Mouse (Mus musculus): ENCODE measurements around the gene Tpsg1. TPM values are rescaled to one million over a fixed set of nuclear protein-coding genes. Genes with fewer than 3 reads are reported as not detected.

The Tpsg1 gene
- 0.36 and 0.52 TPM in 2 replicates for polyA plus RNA-seq (2015; fragmentation: Nextera tagmentation; extraction: Ambion mirVana)

- DNase-seq (ENCODE audit: low spot score), result no peak
Observed at GRCm38 (mm10) chr17:25368973-25369372, at the start of gene Tpsg1. Gene Tpsg1, plus strand, starts transcription at chr17:25369273.

GRCm38 (mm10) chr17:25320819-25321218 lies 48.3 kb upstream of the Tpsg1 start:
- no peak for DNase-seq (ENCODE audit: low spot score)

DNA sequence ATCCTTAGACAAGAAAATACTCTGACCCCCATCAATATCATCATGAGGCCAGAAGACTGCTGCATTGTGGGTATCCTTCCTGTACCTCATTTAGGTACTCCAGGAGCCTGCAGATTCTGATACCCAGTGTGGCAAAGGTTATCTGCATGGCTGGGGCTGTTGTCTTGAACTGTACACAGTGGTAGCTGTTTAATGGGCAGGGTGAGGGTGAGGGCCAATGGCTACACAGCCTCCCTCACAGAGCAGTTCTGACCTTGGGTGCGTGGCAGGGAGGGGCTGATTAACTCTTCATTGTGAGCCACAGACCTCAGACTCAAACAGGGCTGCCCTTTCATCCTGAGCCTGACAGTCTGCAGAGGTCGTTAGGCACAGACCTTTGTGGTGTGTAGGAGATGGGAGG lies 46.1 kb upstream of the Tpsg1 start:
- no peak for DNase-seq (ENCODE audit: low spot score)

- no peak for DNase-seq (ENCODE audit: low spot score)
Observed at GRCm38 (mm10) chr17:25332321-25332720, 36.8 kb upstream of the Tpsg1 start.

DNA sequence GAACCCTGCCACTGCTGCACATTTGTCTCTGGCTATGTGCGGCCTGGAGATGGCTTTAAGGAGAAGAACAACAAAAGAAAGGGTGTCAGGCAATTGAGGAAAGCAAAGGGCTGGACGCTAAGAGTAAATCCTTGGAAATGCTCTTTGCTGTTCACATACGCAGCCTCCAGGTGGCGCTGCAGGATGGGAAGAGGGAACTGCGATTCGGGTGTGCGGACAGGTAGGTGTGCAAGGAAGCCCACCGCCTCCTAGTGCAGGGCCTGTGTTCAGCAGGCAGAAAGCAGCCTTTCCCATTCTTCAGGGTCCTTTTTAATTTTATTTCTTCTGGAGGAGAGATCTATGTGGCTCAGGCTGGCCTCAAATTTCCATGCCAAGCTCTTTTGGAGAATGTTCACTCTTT lies 35.1 kb upstream of the Tpsg1 start:
- peak; percentile 62 for DNase-seq (ENCODE audit: low spot score)

GRCm38 (mm10) chr17:25338218-25338617 lies 30.9 kb upstream of the Tpsg1 start:
- no peak for DNase-seq (ENCODE audit: low spot score)

GRCm38 (mm10) chr17:25340003-25340402 lies 29.1 kb upstream of the Tpsg1 start:
- no peak for DNase-seq (ENCODE audit: low spot score)

GRCm38 (mm10) chr17:25341490-25341889 lies 27.6 kb upstream of the Tpsg1 start:
- no peak for DNase-seq (ENCODE audit: low spot score)

DNA sequence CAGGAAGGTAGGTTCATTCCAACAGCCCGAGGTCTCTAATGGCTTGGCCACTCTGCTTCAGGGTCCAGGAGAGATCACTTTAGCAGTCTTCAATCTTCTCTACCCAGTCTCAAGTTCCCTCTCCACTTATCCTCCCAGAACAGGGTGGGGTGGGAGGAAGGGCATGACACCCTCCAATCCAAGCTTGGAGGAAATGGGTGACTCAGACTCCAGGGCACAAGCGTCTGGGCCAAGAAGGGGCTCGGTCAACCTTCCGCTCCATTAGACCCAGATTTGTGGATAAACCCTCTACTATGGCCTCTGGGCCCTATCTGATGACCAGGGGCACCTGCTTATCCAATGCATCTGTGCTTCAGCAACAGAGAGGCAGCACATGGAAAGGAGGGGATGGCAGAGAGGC lies 23.6 kb upstream of the Tpsg1 start, which contains the start of gene Tpsab1:
Tpsab1 (minus strand) TSS at position 101 of the 400 bp plus-strand sequence.
- DNase-seq (ENCODE audit: low spot score), result no peak

GRCm38 (mm10) chr17:25361291-25361690 lies 7.8 kb upstream of the Tpsg1 start:
- no peak for DNase-seq (ENCODE audit: low spot score)

- peak; percentile 38 for DNase-seq (ENCODE audit: low spot score)
Observed at GRCm38 (mm10) chr17:25363726-25364125, 5.3 kb upstream of the Tpsg1 start.

DNA sequence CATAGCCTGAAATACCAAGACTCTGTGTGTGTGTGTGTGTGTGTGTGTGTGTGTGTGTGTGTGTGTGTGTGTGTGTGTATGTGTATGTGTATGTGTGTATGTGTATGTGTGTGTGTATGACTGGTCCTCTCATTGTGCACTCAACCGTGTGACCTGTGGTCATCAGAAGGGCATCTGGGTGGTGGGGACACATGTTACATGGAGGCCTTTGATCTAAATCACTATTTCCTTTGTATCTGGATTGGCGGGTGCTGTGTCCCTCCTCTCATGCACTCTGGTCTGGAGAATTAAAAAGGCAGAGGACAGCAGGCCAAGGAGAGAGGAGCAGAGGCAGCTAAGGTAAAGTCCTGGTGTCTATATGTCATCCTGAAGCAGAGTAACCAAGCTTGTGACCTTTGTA lies 3.1 kb upstream of the Tpsg1 start, which contains the start of gene Tpsb2:
Tpsb2 (plus strand) TSS at position 301 of the 400 bp plus-strand sequence.
- no peak for DNase-seq (ENCODE audit: low spot score)

- DNase-seq (ENCODE audit: low spot score), result no peak
Observed at GRCm38 (mm10) chr17:25372491-25372890, 3.4 kb downstream of the Tpsg1 start.

DNA sequence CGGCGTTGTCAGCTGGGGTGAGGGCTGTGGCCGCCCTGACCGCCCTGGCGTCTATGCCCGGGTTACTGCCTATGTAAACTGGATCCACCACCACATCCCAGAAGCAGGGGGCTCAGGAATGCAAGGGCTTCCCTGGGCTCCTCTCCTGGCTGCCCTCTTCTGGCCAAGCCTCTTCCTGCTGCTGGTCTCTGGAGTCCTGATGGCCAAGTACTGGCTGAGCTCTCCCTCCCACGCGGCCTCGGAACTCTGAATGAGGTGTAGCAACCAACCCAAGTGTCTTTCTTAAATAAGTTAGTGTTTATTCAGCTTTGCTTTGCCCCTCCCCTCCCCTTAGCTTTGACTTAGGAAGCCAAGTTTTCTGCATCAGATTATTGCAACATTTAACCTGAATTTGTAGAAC lies 4.9 kb downstream of the Tpsg1 start:
- DNase-seq (ENCODE audit: low spot score), result no peak

DNA sequence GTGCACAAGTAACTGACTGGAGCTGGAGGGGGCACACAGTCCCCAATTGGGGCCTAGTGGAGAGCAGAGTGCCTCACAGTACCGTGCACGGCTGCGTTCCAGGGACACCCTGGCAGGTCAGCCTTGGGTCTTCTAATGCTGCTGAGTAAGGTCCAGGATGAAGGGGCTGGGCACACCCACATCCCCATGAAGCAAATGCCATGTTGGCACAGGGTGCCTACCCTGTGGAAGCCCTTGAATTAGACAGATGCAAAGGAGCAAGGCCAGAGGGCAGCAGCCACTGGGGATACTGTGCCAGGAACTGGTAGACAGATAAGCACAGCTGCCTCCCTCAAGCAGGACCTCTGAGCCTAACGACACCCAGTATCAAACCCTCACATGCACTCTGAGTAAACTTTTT lies 25.5 kb downstream of the Tpsg1 start:
- no peak for DNase-seq (ENCODE audit: low spot score)

- peak; percentile 51 for DNase-seq (ENCODE audit: low spot score)
Observed at GRCm38 (mm10) chr17:25397804-25398519, 28.9 kb downstream of the Tpsg1 start.

GRCm38 (mm10) chr17:25398520-25398838 lies 29.4 kb downstream of the Tpsg1 start:
- DNase-seq (ENCODE audit: low spot score), result no peak

DNA sequence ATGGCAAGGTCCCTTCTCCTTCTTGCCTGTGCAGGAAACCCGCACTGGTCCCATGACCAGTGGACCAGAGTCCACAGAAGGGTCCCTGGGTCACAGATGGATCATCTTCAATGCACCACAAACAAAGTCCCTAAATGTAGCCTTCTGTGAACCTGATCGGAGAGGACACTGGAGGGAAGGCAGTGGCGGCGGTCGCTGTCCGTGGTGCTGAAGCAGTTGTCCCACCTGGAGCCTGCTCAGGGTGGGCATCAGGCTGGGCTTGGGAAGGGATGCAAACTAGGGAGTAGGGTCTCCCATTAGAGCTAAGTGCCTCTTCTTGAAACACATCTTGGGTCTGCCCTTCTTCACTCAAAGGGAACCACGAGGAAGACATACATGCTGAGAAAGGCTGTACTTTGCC lies 31.4 kb downstream of the Tpsg1 start:
- DNase-seq (ENCODE audit: low spot score), result peak; percentile 25

DNA sequence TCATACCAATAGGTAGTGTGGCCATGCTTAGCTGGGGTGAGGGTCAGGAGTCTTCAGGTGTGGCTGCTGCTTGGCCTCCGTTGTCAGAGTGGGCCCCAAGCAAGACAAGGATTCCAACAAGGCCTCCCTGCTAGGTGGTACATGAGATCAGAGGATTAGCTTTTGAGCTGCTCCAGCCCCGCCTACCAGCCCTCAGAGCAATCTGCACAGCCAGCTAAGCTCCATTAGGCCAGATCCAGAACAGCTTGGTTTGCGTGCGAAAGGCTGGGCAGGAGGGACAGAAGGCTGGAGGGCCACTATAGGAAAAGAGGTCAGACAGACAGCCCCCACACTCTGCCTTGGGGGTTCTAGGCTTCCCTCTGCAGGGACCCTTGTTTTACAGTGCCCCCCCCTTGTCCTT lies 32.4 kb downstream of the Tpsg1 start:
- DNase-seq (ENCODE audit: low spot score), result no peak

DNA sequence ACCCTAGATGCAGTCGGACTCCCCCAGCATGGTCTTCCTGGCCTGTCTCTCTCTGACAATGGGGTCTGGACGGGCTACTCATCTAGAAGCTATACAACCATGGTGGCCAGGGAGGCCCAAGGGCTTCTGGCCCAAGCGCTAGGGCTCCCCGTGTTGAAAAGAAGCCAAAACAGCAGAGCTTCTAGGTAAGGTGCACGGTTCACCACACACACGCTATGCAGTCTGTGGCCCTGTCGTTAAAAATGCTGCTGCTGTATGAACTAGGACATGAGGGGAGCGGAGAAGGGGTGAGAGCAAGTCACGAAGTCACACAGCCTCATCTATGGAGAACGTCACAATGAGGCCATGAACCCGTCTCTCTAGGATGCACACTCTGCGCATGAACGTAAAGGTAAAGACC lies 33.2 kb downstream of the Tpsg1 start:
- DNase-seq (ENCODE audit: low spot score), result no peak

GRCm38 (mm10) chr17:25404190-25404589 lies 35.1 kb downstream of the Tpsg1 start:
- DNase-seq (ENCODE audit: low spot score), result no peak

DNA sequence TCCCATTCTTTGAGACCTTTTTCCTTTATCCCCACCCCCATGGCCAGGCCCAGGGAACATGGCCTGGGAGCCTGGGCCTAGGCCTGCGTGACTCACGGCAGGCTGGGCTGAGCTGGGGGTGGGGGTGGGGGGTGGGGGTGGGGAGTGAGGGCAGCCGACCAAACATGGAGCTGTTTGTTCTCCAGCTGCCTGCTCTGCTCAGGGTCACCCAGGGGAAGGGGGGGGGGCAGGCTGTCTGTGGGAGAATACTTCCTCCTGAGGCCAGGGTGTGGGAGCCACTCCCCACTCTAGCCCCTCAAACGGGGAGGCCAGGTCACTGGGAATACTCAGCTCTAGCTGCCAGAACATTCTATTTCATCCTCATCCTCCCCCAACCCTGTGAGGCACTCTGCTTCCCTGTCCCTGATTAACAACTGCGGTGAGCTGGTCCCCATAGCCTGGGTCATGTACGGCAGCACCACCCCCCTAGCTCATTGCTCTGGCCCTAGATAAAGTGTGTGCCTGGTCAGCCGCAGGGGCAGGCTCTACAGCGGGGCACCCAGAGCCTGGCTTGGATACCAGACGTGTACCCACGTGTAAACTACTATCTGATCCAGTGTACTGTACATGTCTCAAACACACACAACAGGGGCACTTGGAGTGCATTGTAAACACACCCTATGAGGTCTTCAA lies 36.3 kb downstream of the Tpsg1 start:
- DNase-seq (ENCODE audit: low spot score), result no peak

GRCm38 (mm10) chr17:25406011-25406441 lies 37.0 kb downstream of the Tpsg1 start:
- no peak for DNase-seq (ENCODE audit: low spot score)
